Mouse (Mus musculus): ENCODE measurements around the gene Ugt1a5. TPM values are rescaled to one million over a fixed set of nuclear protein-coding genes. Genes with fewer than 3 reads are reported as not detected.

Gene Ugt1a5
- polyA plus RNA-seq, 1 experiment from 2014 or later = not detected

DNA sequence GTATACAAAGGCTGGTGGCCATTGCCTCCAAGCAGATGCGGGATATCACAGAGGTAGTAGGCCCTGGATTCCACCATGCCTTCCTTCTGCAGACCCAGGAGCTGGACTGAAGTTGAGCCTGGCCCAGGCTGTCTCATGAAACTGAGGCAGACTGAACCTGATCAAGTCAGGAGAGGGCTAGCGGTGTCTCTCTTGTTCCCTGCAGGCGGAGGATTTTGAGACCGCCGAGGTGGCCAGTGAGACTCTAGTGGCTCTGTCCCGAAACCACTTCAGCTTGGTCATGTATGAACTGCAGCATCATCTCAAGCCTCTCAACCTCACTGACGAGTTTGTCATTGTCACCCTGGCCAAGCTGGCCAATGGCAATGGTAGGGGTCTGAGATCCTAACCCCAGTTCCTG, 64.6 kb downstream of the Ugt1a5 start:
- 74% methylated on average over 7 of the region's 7 CpGs for WGBS
- no peak for ATAC-seq (replicated peaks; ENCODE audit: low FRiP score)
- Histone ChIP-seq H3K36me3 (ENCODE audit: control insufficient read depth, insufficient read depth, low read length) (no peaks in the 10 kb centered on the region), H3K4me2 (ENCODE audit: low read depth, low read length, severe bottlenecking) (no peak overlapping the region), H3K27ac (ENCODE audit: low read depth, low read length) (no peak overlapping the region), H3K4me1 (replicated peaks; ENCODE audit: control insufficient read depth, insufficient read depth, low read length) (no peaks in the 10 kb centered on the region), H3K27me3 (ENCODE audit: control insufficient read depth, insufficient read depth, low read length) (no peaks in the 10 kb centered on the region), H3K4me3 (ENCODE audit: low read depth, low read length) (no peak overlapping the region), H3K9me3 (ENCODE audit: control insufficient read depth, low read length) (peaks cover 100% of the 10 kb centered on the region), H3K9ac (ENCODE audit: low read length) (no peak overlapping the region)
- DNase-seq (ENCODE audit: low spot score) = peak; percentile 64

DNA sequence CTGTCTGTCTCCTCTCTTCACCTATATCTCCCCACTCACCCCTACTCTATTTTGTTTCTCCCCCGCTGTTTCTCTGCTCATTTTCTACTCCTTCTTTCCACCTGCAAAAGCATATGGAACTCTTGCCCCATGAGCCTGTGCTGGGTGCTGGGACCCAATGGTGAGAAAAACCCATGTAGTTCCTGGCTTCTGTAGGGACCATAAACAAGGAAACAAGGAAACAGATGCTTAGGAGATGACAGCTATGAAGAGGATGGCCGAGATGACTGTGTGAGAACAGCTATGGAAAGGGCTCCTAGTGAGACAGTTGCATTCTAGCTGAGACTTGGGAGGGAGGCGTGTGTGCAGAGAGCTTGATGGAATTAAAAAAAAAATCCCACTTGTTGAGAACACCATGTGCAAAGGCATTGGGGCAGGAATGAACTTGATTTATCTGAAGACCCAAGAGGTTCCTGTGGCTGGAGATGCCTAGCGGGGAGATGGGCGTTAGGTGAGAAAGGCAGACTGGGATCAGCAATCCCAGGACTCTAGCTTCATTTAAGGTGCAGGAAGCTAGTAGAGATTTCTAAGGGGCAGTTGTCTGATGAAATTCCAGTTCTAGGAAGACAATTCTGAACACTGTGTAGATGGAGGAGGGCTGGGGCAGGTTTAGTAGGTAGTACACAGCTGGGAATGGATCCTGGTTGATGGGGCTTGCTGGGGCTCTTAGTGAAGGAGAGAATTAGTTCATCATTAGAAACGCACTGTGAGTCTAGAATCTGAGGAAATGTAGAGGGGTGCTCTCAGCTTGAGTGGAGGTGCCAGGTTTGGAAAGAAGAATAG, 65.4 kb downstream of the Ugt1a5 start:
- DNase-seq (ENCODE audit: low spot score) (peak; percentile 49), ATAC-seq (replicated peaks; ENCODE audit: low FRiP score) (no peak)
- no peaks in the 10 kb centered on the region for H3K27me3 ChIP-seq (ENCODE audit: control insufficient read depth, insufficient read depth, low read length)
- no peak overlapping the region for H3K4me2 ChIP-seq (ENCODE audit: low read depth, low read length, severe bottlenecking)
- H3K9ac ChIP-seq (ENCODE audit: low read length) = no peak overlapping the region
- no peaks in the 10 kb centered on the region for H3K36me3 ChIP-seq (ENCODE audit: control insufficient read depth, insufficient read depth, low read length)
- 75% methylated on average over 6 of the region's 6 CpGs for WGBS
- no peak overlapping the region for H3K4me3 ChIP-seq (ENCODE audit: low read depth, low read length)
- no peaks in the 10 kb centered on the region for H3K4me1 ChIP-seq (replicated peaks; ENCODE audit: control insufficient read depth, insufficient read depth, low read length)
- no peak overlapping the region for H3K27ac ChIP-seq (ENCODE audit: low read depth, low read length)
- peaks cover 99% of the 10 kb centered on the region for H3K9me3 ChIP-seq (ENCODE audit: control insufficient read depth, low read length)

DNA sequence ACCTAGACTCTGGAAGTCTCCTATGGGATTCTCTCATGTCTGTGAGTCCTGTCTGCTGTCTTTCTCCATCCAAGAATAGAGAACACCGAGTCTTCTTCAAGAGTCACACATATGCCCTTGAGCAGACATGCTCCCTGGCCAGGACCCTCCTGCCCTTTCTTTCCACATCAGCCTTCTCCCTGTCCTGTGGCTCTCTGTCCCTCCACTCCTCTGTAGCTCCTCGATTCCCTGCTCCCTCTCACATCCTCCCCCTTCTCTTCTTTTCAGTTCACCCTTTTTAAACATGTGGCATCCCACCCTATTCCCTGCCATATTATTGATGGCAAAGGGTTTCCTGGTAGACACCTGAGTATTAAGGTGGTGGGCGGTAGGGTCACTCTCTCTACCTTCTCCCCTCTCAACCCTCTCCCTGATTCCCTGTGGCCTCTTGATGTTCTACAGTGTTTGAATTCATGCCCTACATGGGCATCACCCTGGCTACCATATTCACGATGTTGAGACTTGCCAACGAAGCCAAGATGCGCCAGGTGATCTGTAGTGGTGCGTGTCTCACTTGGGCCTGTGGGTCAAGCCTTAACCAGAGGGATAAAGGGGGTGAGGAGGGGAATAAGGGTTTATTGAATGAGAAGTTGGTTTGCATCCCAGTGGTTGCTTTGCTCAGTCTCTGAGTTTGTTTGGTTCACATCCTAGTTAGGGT, 66.1 kb downstream of the Ugt1a5 start:
- Histone ChIP-seq H3K9ac (ENCODE audit: low read length) (no peak overlapping the region), H3K27ac (ENCODE audit: low read depth, low read length) (no peak overlapping the region), H3K4me3 (ENCODE audit: low read depth, low read length) (no peak overlapping the region), H3K4me2 (ENCODE audit: low read depth, low read length, severe bottlenecking) (no peak overlapping the region), H3K4me1 (replicated peaks; ENCODE audit: control insufficient read depth, insufficient read depth, low read length) (no peaks in the 10 kb centered on the region), H3K9me3 (ENCODE audit: control insufficient read depth, low read length) (peaks cover 96% of the 10 kb centered on the region), H3K27me3 (ENCODE audit: control insufficient read depth, insufficient read depth, low read length) (no peaks in the 10 kb centered on the region), H3K36me3 (ENCODE audit: control insufficient read depth, insufficient read depth, low read length) (no peaks in the 10 kb centered on the region)
- DNase-seq (ENCODE audit: low spot score) (peak; percentile 58), ATAC-seq (replicated peaks; ENCODE audit: low FRiP score) (no peak)
- 69% methylated on average over 7 of the region's 7 CpGs for WGBS

DNA sequence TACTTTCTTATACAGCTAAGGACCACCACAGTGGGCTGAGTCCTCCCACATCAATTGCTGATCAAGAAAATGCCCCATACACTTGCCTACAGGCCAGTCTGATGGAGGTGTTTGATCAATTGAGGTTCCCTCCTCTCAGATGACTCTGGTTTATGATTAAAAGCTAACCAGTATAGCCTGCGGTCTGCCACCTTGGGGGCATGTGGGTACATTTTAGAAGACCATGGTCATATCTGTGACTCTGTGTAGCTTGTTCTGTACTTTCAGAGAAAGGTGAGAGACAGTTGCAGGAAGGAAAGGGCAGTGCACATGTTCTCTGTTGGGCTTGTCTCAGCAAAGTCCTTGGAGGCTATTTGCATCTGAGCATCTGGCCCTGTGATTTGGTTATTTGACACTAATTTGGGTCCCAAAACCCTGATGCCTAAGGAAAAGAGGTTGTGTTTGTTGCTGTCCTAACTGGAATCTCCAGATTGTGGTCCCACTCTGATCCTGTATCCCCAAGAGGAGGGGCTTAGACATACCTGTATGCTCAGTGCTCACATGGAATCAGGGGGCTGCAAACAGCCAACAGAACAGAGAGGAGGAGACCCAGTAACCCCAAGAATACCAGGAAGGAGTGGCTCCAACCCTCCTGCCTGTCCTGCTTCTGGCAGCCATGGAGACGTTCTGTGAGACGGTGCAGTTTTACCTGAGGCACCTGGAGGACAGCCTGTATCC, 67.0 kb downstream of the Ugt1a5 start:
- DNase-seq (ENCODE audit: low spot score) (no peak), ATAC-seq (replicated peaks; ENCODE audit: low FRiP score) (no peak)
- 63% methylated on average over 3 of the region's 3 CpGs for WGBS
- H3K27me3 ChIP-seq (ENCODE audit: control insufficient read depth, insufficient read depth, low read length) = no peaks in the 10 kb centered on the region
- no peak overlapping the region for H3K9ac ChIP-seq (ENCODE audit: low read length)
- H3K9me3 ChIP-seq (ENCODE audit: control insufficient read depth, low read length) = peaks cover 97% of the 10 kb centered on the region
- no peak overlapping the region for H3K27ac ChIP-seq (ENCODE audit: low read depth, low read length)
- H3K4me2 ChIP-seq (ENCODE audit: low read depth, low read length, severe bottlenecking) = no peak overlapping the region
- no peaks in the 10 kb centered on the region for H3K36me3 ChIP-seq (ENCODE audit: control insufficient read depth, insufficient read depth, low read length)
- H3K4me3 ChIP-seq (ENCODE audit: low read depth, low read length) = no peak overlapping the region
- H3K4me1 ChIP-seq (replicated peaks; ENCODE audit: control insufficient read depth, insufficient read depth, low read length) = no peaks in the 10 kb centered on the region

DNA sequence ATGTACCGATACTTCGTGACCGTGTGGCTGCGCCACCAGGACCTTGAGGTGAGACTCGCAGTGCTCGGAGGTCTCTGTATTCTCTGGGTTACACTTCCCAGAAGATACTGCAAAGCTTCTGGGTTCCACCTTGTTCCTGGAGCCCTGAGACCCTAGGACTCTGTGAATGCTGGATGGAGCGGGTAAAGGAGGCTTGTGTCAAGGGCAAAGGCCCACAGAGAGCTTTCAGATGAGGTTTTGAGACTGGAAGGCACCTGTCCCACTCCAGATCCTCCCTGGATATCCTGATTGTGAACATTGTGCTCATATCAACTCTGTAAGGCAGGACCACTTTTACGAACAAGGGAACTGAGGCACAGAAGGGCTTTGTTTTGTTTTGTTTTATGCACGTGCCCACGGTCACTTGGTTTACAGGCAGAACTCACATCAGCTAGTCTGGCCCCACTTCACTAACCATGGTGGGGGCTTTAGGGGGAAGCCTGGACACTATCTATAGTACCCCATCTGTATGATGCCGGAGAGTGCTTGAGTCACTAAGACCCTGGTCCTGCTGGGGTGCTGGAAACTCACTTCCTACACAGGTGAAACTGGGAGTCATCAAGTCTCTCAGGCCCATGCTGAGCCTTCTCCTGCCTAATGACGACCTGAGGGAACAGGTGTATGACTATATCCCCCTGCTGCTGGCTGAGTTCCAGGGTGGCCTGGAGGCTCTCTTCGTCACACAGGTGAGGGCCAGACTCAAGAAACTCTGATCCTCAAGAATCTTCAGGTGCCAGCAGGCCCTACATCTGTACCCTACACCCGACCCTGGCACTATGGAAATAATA, 67.8 kb downstream of the Ugt1a5 start:
- peaks cover 96% of the 10 kb centered on the region for H3K9me3 ChIP-seq (ENCODE audit: control insufficient read depth, low read length)
- H3K36me3 ChIP-seq (ENCODE audit: control insufficient read depth, insufficient read depth, low read length) = no peaks in the 10 kb centered on the region
- 71% methylated on average over 14 of the region's 14 CpGs for WGBS
- H3K4me2 ChIP-seq (ENCODE audit: low read depth, low read length, severe bottlenecking) = no peak overlapping the region
- no peak for ATAC-seq (replicated peaks; ENCODE audit: low FRiP score)
- H3K27ac ChIP-seq (ENCODE audit: low read depth, low read length) = no peak overlapping the region
- no peaks in the 10 kb centered on the region for H3K27me3 ChIP-seq (ENCODE audit: control insufficient read depth, insufficient read depth, low read length)
- no peak overlapping the region for H3K9ac ChIP-seq (ENCODE audit: low read length)
- no peak overlapping the region for H3K4me3 ChIP-seq (ENCODE audit: low read depth, low read length)
- no peaks in the 10 kb centered on the region for H3K4me1 ChIP-seq (replicated peaks; ENCODE audit: control insufficient read depth, insufficient read depth, low read length)
- DNase-seq (ENCODE audit: low spot score) = no peak

DNA sequence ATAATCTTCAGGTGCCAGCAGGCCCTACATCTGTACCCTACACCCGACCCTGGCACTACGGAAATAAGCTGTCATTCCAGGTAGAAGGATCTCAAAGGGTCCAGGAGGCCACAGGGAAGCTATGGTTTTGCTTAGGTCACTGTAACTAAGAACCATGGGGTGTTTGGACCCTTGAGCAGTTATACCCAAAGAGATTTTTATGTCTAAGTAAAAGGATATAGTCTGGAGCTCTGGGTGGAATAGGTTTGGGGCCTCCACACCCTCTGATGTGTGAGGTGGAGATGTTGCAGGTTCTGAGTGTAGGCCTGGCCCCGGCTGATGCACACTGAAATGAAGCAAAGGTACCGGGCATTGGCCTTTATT, 68.4 kb downstream of the Ugt1a5 start:
- H3K27ac ChIP-seq (ENCODE audit: low read depth, low read length) = no peak overlapping the region
- no peak overlapping the region for H3K4me2 ChIP-seq (ENCODE audit: low read depth, low read length, severe bottlenecking)
- H3K27me3 ChIP-seq (ENCODE audit: control insufficient read depth, insufficient read depth, low read length) = no peaks in the 10 kb centered on the region
- no peak for ATAC-seq (replicated peaks; ENCODE audit: low FRiP score)
- H3K9ac ChIP-seq (ENCODE audit: low read length) = no peak overlapping the region
- 64% methylated on average over 4 of the region's 4 CpGs for WGBS
- peaks cover 96% of the 10 kb centered on the region for H3K9me3 ChIP-seq (ENCODE audit: control insufficient read depth, low read length)
- H3K4me1 ChIP-seq (replicated peaks; ENCODE audit: control insufficient read depth, insufficient read depth, low read length) = no peaks in the 10 kb centered on the region
- H3K36me3 ChIP-seq (ENCODE audit: control insufficient read depth, insufficient read depth, low read length) = no peaks in the 10 kb centered on the region
- H3K4me3 ChIP-seq (ENCODE audit: low read depth, low read length) = no peak overlapping the region
- no peak for DNase-seq (ENCODE audit: low spot score)

DNA sequence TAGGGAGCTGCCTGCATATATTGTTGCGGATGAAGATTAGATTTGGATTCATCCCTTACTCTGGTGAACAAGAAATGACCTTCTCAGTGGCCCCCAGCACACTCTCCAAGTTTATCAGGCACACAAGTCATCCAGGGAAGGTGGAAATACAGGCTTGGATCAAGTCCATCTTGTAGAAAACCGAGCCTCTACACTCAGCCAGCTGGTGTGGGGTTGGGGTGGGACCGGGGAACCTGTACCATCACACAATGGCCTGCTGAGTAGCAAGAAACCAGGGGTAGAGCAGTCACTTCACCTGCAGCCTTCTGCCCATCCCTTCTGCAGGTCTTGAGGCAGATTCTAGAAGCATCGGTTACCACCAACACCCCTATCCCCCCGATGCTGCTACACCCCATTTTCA, 68.8 kb downstream of the Ugt1a5 start:
- WGBS = 47% methylated on average over 5 of the region's 5 CpGs
- no peak overlapping the region for H3K4me3 ChIP-seq (ENCODE audit: low read depth, low read length)
- H3K27ac ChIP-seq (ENCODE audit: low read depth, low read length) = no peak overlapping the region
- no peaks in the 10 kb centered on the region for H3K36me3 ChIP-seq (ENCODE audit: control insufficient read depth, insufficient read depth, low read length)
- H3K9me3 ChIP-seq (ENCODE audit: control insufficient read depth, low read length) = peaks cover 96% of the 10 kb centered on the region
- H3K4me2 ChIP-seq (ENCODE audit: low read depth, low read length, severe bottlenecking) = no peak overlapping the region
- H3K9ac ChIP-seq (ENCODE audit: low read length) = no peak overlapping the region
- H3K4me1 ChIP-seq (replicated peaks; ENCODE audit: control insufficient read depth, insufficient read depth, low read length) = no peaks in the 10 kb centered on the region
- DNase-seq (ENCODE audit: low spot score) (no peak), ATAC-seq (replicated peaks; ENCODE audit: low FRiP score) (no peak)
- H3K27me3 ChIP-seq (ENCODE audit: control insufficient read depth, insufficient read depth, low read length) = no peaks in the 10 kb centered on the region

Measured in forebrain, embryonic 11.5 days (tissue).